11 mouse cellular contexts compared by ENCODE assay signal in genomic region chr10:80946684-80947437, GRCm38 (mm10). TPM values are rescaled to one million over a fixed set of nuclear protein-coding genes. Genes with fewer than 3 reads are reported as not detected.
A peak's percentile ranks its signal among the peaks of the same experiment; 100 is the strongest.
DNase-seq lines count a peak whose midpoint lies in the region; ATAC-seq and TF ChIP-seq lines count a peak whose summit lies in the region.
"Had no signal": no experiment of that assay in that cellular context is flagged by ENCODE, and none has a peak within 500 bp of the region (broad histone marks: within the 10 kb centered on the region; RNA-seq: fewer than 3 reads in every experiment).

No protein-coding gene starts in this region.

- H3K36me3 ChIP-seq in liver, postnatal 0 days (replicated peaks; ENCODE audit: insufficient read depth, low read length) = no peaks in the 10 kb centered on the region
- H3K36me3 ChIP-seq in liver, embryonic 11.5 days (ENCODE audit: control insufficient read depth, insufficient read depth, low read length) = no peaks in the 10 kb centered on the region
- H3K36me3 ChIP-seq: midbrain, embryonic 12.5 days had no signal

- H3K27me3 ChIP-seq in liver, postnatal 0 days (ENCODE audit: insufficient read depth, low read length) = no peaks in the 10 kb centered on the region
- no peaks in the 10 kb centered on the region for H3K27me3 ChIP-seq in liver, embryonic 11.5 days (replicated peaks; ENCODE audit: control insufficient read depth, insufficient read depth, low read length)

- H3K9me3 ChIP-seq in liver, postnatal 0 days (ENCODE audit: low read length) = no peaks in the 10 kb centered on the region
- H3K9me3 ChIP-seq in liver, embryonic 11.5 days (ENCODE audit: control insufficient read depth, low read length) = no peaks in the 10 kb centered on the region
- H3K9me3 ChIP-seq: midbrain, embryonic 12.5 days had no signal

- DNase-seq in gastrocnemius, adult 2 months = no peak
- no peak for DNase-seq in gastrocnemius, postnatal 25 days
- no peak for DNase-seq in liver, postnatal 0 days
- no peak for DNase-seq in liver, embryonic 11.5 days (ENCODE audit: low spot score)
- peak; percentile 84 for DNase-seq in R1 (ENCODE audit: low read depth, low spot score)
- DNase-seq in layer of hippocampus, adult 8-10 months (ENCODE audit: low spot score in 2 of 2) = no peak
- no peak for DNase-seq in left cerebral cortex, adult 11 months (ENCODE audit: low spot score)
- DNase-seq: layer of hippocampus, postnatal 36 days had no signal

- intact Hi-C loops in gastrocnemius, adult 2 months (cut with DNase I) = no loop called here

- TF ChIP-seq EP300 in liver, postnatal 0 days (IDR thresholded peaks at IDR 0.05; ENCODE audit: low read depth) = no peak

- TF ChIP-seq CTCF in gastrocnemius, adult 2 months (IDR thresholded peaks at IDR 0.05) = peak; percentile 51
- peak; percentile 56 for TF ChIP-seq CTCF in liver, postnatal 0 days (IDR thresholded peaks at IDR 0.05; ENCODE audit: low read depth)
- TF ChIP-seq CTCF in olfactory bulb, adult 2 months (IDR thresholded peaks at IDR 0.05; ENCODE audit: insufficient read depth, low read depth, low read length) = peak; percentile 42

- H3K4me1 ChIP-seq in liver, postnatal 0 days (ENCODE audit: insufficient read depth) = peaks cover 8% of the 10 kb centered on the region
- H3K4me1 ChIP-seq in liver, embryonic 11.5 days (replicated peaks; ENCODE audit: control insufficient read depth, insufficient read depth, low read length) = peaks cover 13% of the 10 kb centered on the region; the same call in 1 of the 2 replicates
- H3K4me1 ChIP-seq in olfactory bulb, adult 2 months (ENCODE audit: control insufficient read depth, insufficient read depth, low read length) = peaks cover 23% of the 10 kb centered on the region

- no peak for TF ChIP-seq POLR2A in olfactory bulb, adult 2 months (IDR thresholded peaks at IDR 0.05; ENCODE audit: insufficient read depth, low read depth, low read length)

- H3K4me3 ChIP-seq in gastrocnemius, adult 2 months = no peak overlapping the region
- no peak overlapping the region for H3K4me3 ChIP-seq in liver, postnatal 0 days (ENCODE audit: low read depth, low read length)
- H3K4me3 ChIP-seq in liver, embryonic 11.5 days (ENCODE audit: low read depth, low read length) = no peak overlapping the region
- H3K4me3 ChIP-seq in olfactory bulb, adult 2 months (ENCODE audit: insufficient read depth, low read depth, low read length) = no peak overlapping the region
- H3K4me3 ChIP-seq: midbrain, embryonic 12.5 days had no signal

- H3K4me2 ChIP-seq in liver, postnatal 0 days (ENCODE audit: low read depth, low read length) = no peak overlapping the region
- H3K4me2 ChIP-seq in liver, embryonic 11.5 days = no peak overlapping the region
- H3K4me2 ChIP-seq: hindbrain, embryonic 14.5 days; midbrain, embryonic 12.5 days had no signal

- H3K9ac ChIP-seq in liver, postnatal 0 days (replicated peaks) = no peak overlapping the region
- no peak overlapping the region for H3K9ac ChIP-seq in liver, embryonic 11.5 days (ENCODE audit: low read depth, low read length)
- H3K9ac ChIP-seq: hindbrain, embryonic 14.5 days; midbrain, embryonic 12.5 days had no signal

- peak overlapping the region; percentile 44; the same call in 1 of the 2 replicates for H3K27ac ChIP-seq in gastrocnemius, adult 2 months
- H3K27ac ChIP-seq in liver, postnatal 0 days (ENCODE audit: low read depth) = no peak overlapping the region
- no peak overlapping the region for H3K27ac ChIP-seq in liver, embryonic 11.5 days (ENCODE audit: low read depth, low read length)
- H3K27ac ChIP-seq in olfactory bulb, adult 2 months (ENCODE audit: insufficient read depth, low read depth, low read length) = no peak overlapping the region
- H3K27ac ChIP-seq: hindbrain, embryonic 14.5 days; midbrain, embryonic 12.5 days had no signal

- 67% methylated on average over 14 of the region's 14 CpGs for WGBS in liver, postnatal 0 days (ENCODE audit: insufficient replicate concordance)
- WGBS in liver, embryonic 11.5 days = 57% methylated on average over 14 of the region's 14 CpGs
- WGBS in olfactory bulb, adult 2 months = 69% methylated on average over 14 of the region's 14 CpGs

- no peak for ATAC-seq in liver, postnatal 0 days
- ATAC-seq in liver, embryonic 11.5 days (replicated peaks; ENCODE audit: low FRiP score) = no peak

RNA-seq across cellular contexts. Expression of gene Gadd45b, which starts 17.0 kb away (rescaled TPM):
- total RNA-seq in gastrocnemius, adult 2 months (2021) = 10 to 100 TPM; 23.6 to 28.4 TPM
- 10 to 100 TPM; 12.7 to 30.0 TPM for total RNA-seq in gastrocnemius, postnatal 25 days (2021)
- 17.3 and 18.7 TPM in 2 replicates for polyA plus RNA-seq in liver, postnatal 0 days (2015; fragmentation: Nextera tagmentation; extraction: Ambion mirVana)
- polyA plus RNA-seq in liver, embryonic 11.5 days (2014; fragmentation: Nextera tagmentation; extraction: Ambion mirVana) = 4.0 and 5.0 TPM in 2 replicates
- not detected in 2 replicates for polyA plus RNA-seq in olfactory bulb, adult 2 months (2012; ENCODE audit: insufficient read depth, insufficient read length, low replicate concordance, missing spikeins)
- 10 to 100 TPM; 17.4 to 22.9 (median 20.2) TPM for total RNA-seq in layer of hippocampus, adult 8-10 months (2022)

RNA-seq across cellular contexts. Expression of gene Lmnb2, which starts 28.8 kb away (rescaled TPM):
- 1 to 10 TPM; 1.9 to 3.0 TPM for total RNA-seq in gastrocnemius, adult 2 months (2021)
- 1 to 10 TPM; 3.7 to 5.1 TPM for total RNA-seq in gastrocnemius, postnatal 25 days (2021)
- 5.4 and 6.5 TPM in 2 replicates for polyA plus RNA-seq in liver, postnatal 0 days (2015; fragmentation: Nextera tagmentation; extraction: Ambion mirVana)
- 16.2 and 18.2 TPM in 2 replicates for polyA plus RNA-seq in liver, embryonic 11.5 days (2014; fragmentation: Nextera tagmentation; extraction: Ambion mirVana)
- not detected in 2 replicates for polyA plus RNA-seq in olfactory bulb, adult 2 months (2012; ENCODE audit: insufficient read depth, insufficient read length, low replicate concordance, missing spikeins)
- total RNA-seq in layer of hippocampus, adult 8-10 months (2022) = 10 to 100 TPM; 17.2 to 22.9 (median 19.9) TPM

RNA-seq across cellular contexts. Expression of gene Timm13, which starts 46.1 kb away (rescaled TPM):
- total RNA-seq in gastrocnemius, adult 2 months (2021) = 100 to 1,000 TPM; 110 to 139 TPM
- total RNA-seq in gastrocnemius, postnatal 25 days (2021) = 100 to 1,000 TPM; 114 to 125 TPM
- 242 and 244 TPM in 2 replicates for polyA plus RNA-seq in liver, postnatal 0 days (2015; fragmentation: Nextera tagmentation; extraction: Ambion mirVana)
- polyA plus RNA-seq in liver, embryonic 11.5 days (2014; fragmentation: Nextera tagmentation; extraction: Ambion mirVana) = 396 and 445 TPM in 2 replicates
- polyA plus RNA-seq in olfactory bulb, adult 2 months (2012; ENCODE audit: insufficient read depth, insufficient read length, low replicate concordance, missing spikeins) = not detected in 2 replicates
- total RNA-seq in layer of hippocampus, adult 8-10 months (2022) = 100 to 1,000 TPM; 112 to 139 (median 124) TPM
